Mouse (Mus musculus) C2C12 (cell line): Measurements from ENCODE around the gene Lpcat1. TPM values are rescaled to one million over a fixed set of nuclear protein-coding genes. Genes with fewer than 3 reads are reported as not detected.

Experiments used
- H3K27me3 ChIP-seq: one replicate; pipeline ENCODE4 v1.6.1; 2011; ENCODE audit not compliant: control insufficient read depth, insufficient read depth, insufficient read length
- H3K36me3 ChIP-seq: one replicate; pipeline ENCODE4 v1.6.1; 2011; ENCODE audit not compliant: control insufficient read depth, insufficient read depth
- H3K4me3 ChIP-seq: one replicate; pipeline ENCODE4 v1.5.1; 2011; ENCODE audit warnings: mild to moderate bottlenecking, control low read depth; ENCODE audit not compliant: poor library complexity, insufficient read depth, severe bottlenecking
- H3K79me2 ChIP-seq: one replicate; pipeline ENCODE4 v1.6.1; 2011; ENCODE audit not compliant: control insufficient read depth, insufficient read depth
- H3K79me3 ChIP-seq: one replicate; pipeline ENCODE4 v1.6.1; 2011; ENCODE audit warnings: low read depth, control low read depth
- H3ac ChIP-seq: one replicate; pipeline ENCODE3; 2011; ENCODE audit warnings: low read depth; ENCODE audit not compliant: control insufficient read depth, insufficient read length
- CEBPB ChIP-seq: IDR thresholded peaks from one replicate; pipeline ENCODE4 v1.6.1; 2011; ENCODE audit warnings: low read depth, mild to moderate bottlenecking, control low read depth, moderate library complexity
- CTCF ChIP-seq: IDR thresholded peaks from one replicate; pipeline ENCODE4 v1.5.1; 2011; ENCODE audit not compliant: control insufficient read depth, insufficient read depth, insufficient read length
- FOSL1 ChIP-seq: IDR thresholded peaks from one replicate; pipeline ENCODE4 v1.8.0; 2011; ENCODE audit warnings: mild to moderate bottlenecking, low read length; ENCODE audit not compliant: poor library complexity, insufficient read depth, severe bottlenecking
- MAX ChIP-seq: IDR thresholded peaks from one replicate; pipeline ENCODE4 v1.6.1; 2011; ENCODE audit warnings: mild to moderate bottlenecking, control low read depth
- MYOD1 ChIP-seq: IDR thresholded peaks from one replicate; pipeline ENCODE4 v1.6.1; 2011; ENCODE audit warnings: low read depth; ENCODE audit not compliant: control insufficient read depth, insufficient read length
- MYOG ChIP-seq: IDR thresholded peaks from one replicate; pipeline ENCODE4 v1.6.1; 2011; ENCODE audit not compliant: control insufficient read depth, insufficient read length; ENCODE audit errors: extremely low read depth
- USF1 ChIP-seq: IDR thresholded peaks from one replicate; pipeline ENCODE4 v1.6.1; 2011; ENCODE audit warnings: low read depth, mild to moderate bottlenecking, control low read depth, moderate library complexity
- polyA plus RNA-seq: library from polyadenylated mRNA; unstranded; fragments of >200 nt; fragmentation: generic; extraction: Trizol; gene quantifications from one replicate; pipeline ENCODE4 v1.2.1, GENCODE M21; 2012; ENCODE audit warnings: missing spikeins

The Lpcat1 gene
- polyA plus RNA-seq, 1 experiment, result 22.5 TPM

GRCm38 (mm10) chr13:73494528-73494927 is 27.5 kb downstream of the Lpcat1 start:
- H3K36me3 ChIP-seq, result peaks cover 54% of the 10 kb centered on the region
- H3K79me3 ChIP-seq, result no peaks in the 10 kb centered on the region
- no peaks in the 10 kb centered on the region for H3K27me3 ChIP-seq
- H3ac ChIP-seq, result no peak overlapping the region
- H3K4me3 ChIP-seq, result no peak overlapping the region
- TF ChIP-seq FOSL1, result no peak
- no peak for TF ChIP-seq MYOG
- no peak for TF ChIP-seq CTCF
- TF ChIP-seq CEBPB, result no peak
- no peaks in the 10 kb centered on the region for H3K79me2 ChIP-seq

DNA sequence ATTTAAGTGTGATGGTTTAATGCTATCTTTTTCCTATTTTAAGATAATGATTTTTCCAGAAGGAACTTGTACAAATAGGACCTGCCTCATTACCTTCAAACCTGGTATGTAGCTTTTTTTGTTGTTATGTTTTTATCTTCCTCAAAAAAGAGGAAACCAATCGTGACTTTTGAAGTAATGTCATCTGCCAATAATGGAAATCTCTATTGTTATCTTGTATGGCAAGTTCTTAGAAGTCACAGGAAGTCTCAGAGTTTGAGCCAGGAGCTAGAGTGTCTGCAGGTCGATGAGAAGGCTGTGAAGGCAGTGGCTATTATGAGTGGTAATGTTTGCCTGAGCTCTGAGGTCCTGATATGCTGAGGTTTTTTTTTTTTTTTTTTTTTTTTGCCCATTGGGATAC is 29.1 kb downstream of the Lpcat1 start:
- H3K27me3 ChIP-seq, result no peaks in the 10 kb centered on the region
- no peaks in the 10 kb centered on the region for H3K79me3 ChIP-seq
- no peak overlapping the region for H3ac ChIP-seq
- H3K4me3 ChIP-seq, result no peak overlapping the region
- H3K36me3 ChIP-seq, result peaks cover 45% of the 10 kb centered on the region
- TF ChIP-seq CTCF (no peak), FOSL1 (no peak), USF1 (no peak), MAX (no peak), MYOG (no peak), MYOD1 (no peak), CEBPB (no peak)
- no peaks in the 10 kb centered on the region for H3K79me2 ChIP-seq

- no peaks in the 10 kb centered on the region for H3K27me3 ChIP-seq
- H3K79me3 ChIP-seq, result no peaks in the 10 kb centered on the region
- H3ac ChIP-seq, result no peak overlapping the region
- TF ChIP-seq CTCF (no peak), USF1 (no peak), MYOD1 (no peak), MAX (no peak)
- H3K4me3 ChIP-seq, result no peak overlapping the region
- peaks cover 35% of the 10 kb centered on the region for H3K36me3 ChIP-seq
- no peaks in the 10 kb centered on the region for H3K79me2 ChIP-seq
Measured at GRCm38 (mm10) chr13:73499893-73500604, 33.1 kb downstream of the Lpcat1 start.

- H3K79me2 ChIP-seq, result no peaks in the 10 kb centered on the region
- H3ac ChIP-seq, result no peak overlapping the region
- no peak overlapping the region for H3K4me3 ChIP-seq
- H3K27me3 ChIP-seq, result no peaks in the 10 kb centered on the region
- TF ChIP-seq USF1, result no peak
- TF ChIP-seq MAX, result no peak
- TF ChIP-seq CEBPB, result no peak
- TF ChIP-seq FOSL1, result no peak
- TF ChIP-seq MYOD1, result no peak
- no peak for TF ChIP-seq MYOG
- TF ChIP-seq CTCF, result no peak
- peaks cover 32% of the 10 kb centered on the region for H3K36me3 ChIP-seq
- no peaks in the 10 kb centered on the region for H3K79me3 ChIP-seq
Measured at GRCm38 (mm10) chr13:73502719-73503118, 35.7 kb downstream of the Lpcat1 start.

DNA sequence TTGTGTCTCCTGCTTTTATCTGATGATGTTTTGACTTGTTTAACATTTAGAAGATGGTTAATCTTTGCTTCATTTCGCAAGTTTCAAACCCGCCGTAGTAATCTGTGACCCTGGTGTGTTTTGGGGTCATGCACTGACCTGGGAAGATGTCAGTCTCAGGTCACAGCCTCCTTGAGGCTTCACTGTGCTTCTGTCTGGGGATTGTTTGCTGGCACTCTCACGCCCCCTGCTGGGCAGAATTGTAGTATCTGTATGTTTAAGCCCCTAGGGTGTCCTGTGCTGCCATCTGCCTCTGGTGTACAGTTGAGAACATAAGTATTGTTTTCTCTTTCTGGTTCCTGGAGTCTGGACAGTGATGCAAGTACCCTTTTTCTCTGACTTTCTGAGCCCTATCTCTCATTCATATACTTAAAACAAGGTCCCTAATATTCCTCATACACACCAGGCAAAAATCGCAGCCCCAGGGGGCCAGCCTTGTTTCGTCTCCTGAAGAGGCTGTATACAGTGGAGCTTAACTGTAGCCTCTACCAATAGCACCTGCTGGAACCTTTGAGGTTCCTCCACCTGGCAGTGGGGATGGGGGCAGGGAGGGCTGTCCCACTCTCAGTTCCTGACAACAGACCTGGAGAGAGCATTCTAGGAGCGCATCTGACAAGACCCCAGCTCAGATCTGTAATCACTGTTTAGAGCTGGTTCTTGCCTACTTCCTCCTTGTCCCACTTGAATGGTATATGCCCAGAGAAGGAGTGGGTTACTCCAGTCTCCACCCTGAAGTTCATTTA is 38.9 kb downstream of the Lpcat1 start:
- Histone ChIP-seq H3K79me2 (no peaks in the 10 kb centered on the region), H3K27me3 (no peaks in the 10 kb centered on the region), H3K36me3 (peaks cover 35% of the 10 kb centered on the region), H3K4me3 (no peak overlapping the region), H3K79me3 (no peaks in the 10 kb centered on the region), H3ac (no peak overlapping the region)
- peak; percentile 65 for TF ChIP-seq CTCF
- no peak for TF ChIP-seq USF1
